Mouse (Mus musculus): ENCODE results near the gene BC049352. TPM values are rescaled to one million over a fixed set of nuclear protein-coding genes. Genes with fewer than 3 reads are reported as not detected.

BC049352 gene
- polyA plus RNA-seq, 1 experiment from 2014 or later = not detected

GRCm38 (mm10) chr9:45272213-45272612, 90.4 kb downstream of the BC049352 start:
- H3K27me3 ChIP-seq (replicated peaks) = peaks cover 53% of the 10 kb centered on the region
- WGBS = 35% methylated on average over 5 of the region's 5 CpGs
- H3K27ac ChIP-seq (replicated peaks) = no peak overlapping the region
- ATAC-seq (ENCODE audit: extremely low read depth, insufficient number of reproducible peaks, low FRiP score, low TSS enrichment) = no peak
- no peak overlapping the region for H3K9ac ChIP-seq
- peaks cover 7% of the 10 kb centered on the region; the same call in 1 of the 2 replicates for H3K4me1 ChIP-seq
- no peaks in the 10 kb centered on the region for H3K36me3 ChIP-seq
- no peak overlapping the region for H3K4me3 ChIP-seq
- no peak overlapping the region for H3K4me2 ChIP-seq
- no peaks in the 10 kb centered on the region for H3K9me3 ChIP-seq

GRCm38 (mm10) chr9:45274218-45274617, 92.4 kb downstream of the BC049352 start:
- Histone ChIP-seq H3K9me3 (no peaks in the 10 kb centered on the region), H3K27ac (replicated peaks) (no peak overlapping the region), H3K36me3 (no peaks in the 10 kb centered on the region), H3K4me1 (peaks cover 1% of the 10 kb centered on the region; the same call in 1 of the 2 replicates), H3K9ac (no peak overlapping the region), H3K4me2 (no peak overlapping the region), H3K27me3 (replicated peaks) (peaks cover 33% of the 10 kb centered on the region), H3K4me3 (no peak overlapping the region)
- no peak for ATAC-seq (ENCODE audit: extremely low read depth, insufficient number of reproducible peaks, low FRiP score, low TSS enrichment)
- WGBS = 65% methylated on average over 4 of the region's 4 CpGs

- ATAC-seq (ENCODE audit: extremely low read depth, insufficient number of reproducible peaks, low FRiP score, low TSS enrichment) = no peak
- Histone ChIP-seq H3K9ac (no peak overlapping the region), H3K27ac (replicated peaks) (no peak overlapping the region), H3K4me2 (no peak overlapping the region), H3K9me3 (no peaks in the 10 kb centered on the region), H3K4me3 (no peak overlapping the region), H3K36me3 (no peaks in the 10 kb centered on the region), H3K4me1 (no peaks in the 10 kb centered on the region), H3K27me3 (replicated peaks) (peaks cover 29% of the 10 kb centered on the region)
- 82% methylated on average over 2 of the region's 2 CpGs for WGBS
Observed at GRCm38 (mm10) chr9:45274635-45275034, 92.8 kb downstream of the BC049352 start.

GRCm38 (mm10) chr9:45280059-45280458, 98.3 kb downstream of the BC049352 start:
- ATAC-seq (ENCODE audit: extremely low read depth, insufficient number of reproducible peaks, low FRiP score, low TSS enrichment) = no peak
- 67% methylated on average over 3 of the region's 3 CpGs for WGBS
- H3K4me1 ChIP-seq = no peaks in the 10 kb centered on the region
- no peak overlapping the region for H3K4me3 ChIP-seq
- H3K9ac ChIP-seq = no peak overlapping the region
- no peaks in the 10 kb centered on the region for H3K36me3 ChIP-seq
- no peaks in the 10 kb centered on the region; the same call in 1 of the 2 replicates for H3K27me3 ChIP-seq (replicated peaks)
- no peaks in the 10 kb centered on the region for H3K9me3 ChIP-seq
- H3K27ac ChIP-seq (replicated peaks) = no peak overlapping the region
- no peak overlapping the region for H3K4me2 ChIP-seq

- ATAC-seq (ENCODE audit: extremely low read depth, insufficient number of reproducible peaks, low FRiP score, low TSS enrichment) = no peak
- no peaks in the 10 kb centered on the region for H3K27me3 ChIP-seq (replicated peaks)
Observed at GRCm38 (mm10) chr9:45280891-45281290, 99.1 kb downstream of the BC049352 start.

GRCm38 (mm10) chr9:45282466-45282865, 100.7 kb downstream of the BC049352 start:
- Histone ChIP-seq H3K4me2 (no peak overlapping the region), H3K27ac (replicated peaks) (no peak overlapping the region), H3K4me3 (no peak overlapping the region), H3K9me3 (no peaks in the 10 kb centered on the region), H3K4me1 (no peaks in the 10 kb centered on the region), H3K27me3 (replicated peaks) (no peaks in the 10 kb centered on the region), H3K36me3 (no peaks in the 10 kb centered on the region), H3K9ac (no peak overlapping the region)
- 79% methylated on average over 5 of the region's 5 CpGs for WGBS
- ATAC-seq (ENCODE audit: extremely low read depth, insufficient number of reproducible peaks, low FRiP score, low TSS enrichment) = no peak

More at GRCm38 (mm10) chr9:45280891-45281290, 99.1 kb downstream of the BC049352 start:
- 73% methylated on average over 3 of the region's 3 CpGs for WGBS
- no peak overlapping the region for H3K9ac ChIP-seq
- no peaks in the 10 kb centered on the region for H3K4me1 ChIP-seq
- no peaks in the 10 kb centered on the region for H3K9me3 ChIP-seq
- H3K27ac ChIP-seq (replicated peaks) = no peak overlapping the region
- no peak overlapping the region for H3K4me3 ChIP-seq
- no peak overlapping the region for H3K4me2 ChIP-seq
- H3K36me3 ChIP-seq = no peaks in the 10 kb centered on the region

- WGBS = 77% methylated on average over 11 of the region's 11 CpGs
- Histone ChIP-seq H3K27me3 (replicated peaks) (peaks cover 4% of the 10 kb centered on the region; the same call in 1 of the 2 replicates), H3K9me3 (no peaks in the 10 kb centered on the region), H3K4me1 (no peaks in the 10 kb centered on the region), H3K4me3 (no peak overlapping the region), H3K36me3 (no peaks in the 10 kb centered on the region), H3K4me2 (no peak overlapping the region), H3K9ac (no peak overlapping the region), H3K27ac (replicated peaks) (no peak overlapping the region)
- ATAC-seq (ENCODE audit: extremely low read depth, insufficient number of reproducible peaks, low FRiP score, low TSS enrichment) = no peak
Observed at GRCm38 (mm10) chr9:45291481-45292168, 109.8 kb downstream of the BC049352 start.

- no peaks in the 10 kb centered on the region for H3K4me1 ChIP-seq
- ATAC-seq (ENCODE audit: extremely low read depth, insufficient number of reproducible peaks, low FRiP score, low TSS enrichment) = no peak
- H3K27me3 ChIP-seq (replicated peaks) = peaks cover 7% of the 10 kb centered on the region; the same call in 1 of the 2 replicates
- no peaks in the 10 kb centered on the region for H3K9me3 ChIP-seq
- H3K36me3 ChIP-seq = no peaks in the 10 kb centered on the region
- no peak overlapping the region for H3K9ac ChIP-seq
- 40% methylated on average over 10 of the region's 10 CpGs for WGBS
- no peak overlapping the region for H3K4me2 ChIP-seq
- H3K27ac ChIP-seq (replicated peaks) = no peak overlapping the region
- no peak overlapping the region for H3K4me3 ChIP-seq
Observed at GRCm38 (mm10) chr9:45294210-45295011, 112.6 kb downstream of the BC049352 start.

- Histone ChIP-seq H3K27ac (replicated peaks) (no peak overlapping the region), H3K9me3 (no peaks in the 10 kb centered on the region), H3K36me3 (no peaks in the 10 kb centered on the region), H3K4me3 (no peak overlapping the region), H3K4me2 (no peak overlapping the region), H3K4me1 (peaks cover 6% of the 10 kb centered on the region), H3K27me3 (replicated peaks) (0 out of 2 replicates have a peak, but pooled peaks cover 4% of the 10 kb centered on the region), H3K9ac (no peak overlapping the region)
- WGBS = 75% methylated on average over 11 of the region's 11 CpGs
- no peak for ATAC-seq (ENCODE audit: extremely low read depth, insufficient number of reproducible peaks, low FRiP score, low TSS enrichment)
Observed at GRCm38 (mm10) chr9:45299231-45300006, 117.6 kb downstream of the BC049352 start.
